Mouse (Mus musculus) heart, adult 2 months (tissue): ENCODE measurements around the gene Mapkapk5.

ENCODE experiments used
- CTCF ChIP-seq: fragments of 200-600 bp; IDR thresholded peaks from 2 replicates; pipeline ENCODE4 v1.8.1; 2022; ENCODE audit warnings: antibody characterized with exemption, mild to moderate bottlenecking, moderate library complexity
- EP300 ChIP-seq: fragments of 200-500 bp; IDR thresholded peaks from 2 replicates; pipeline ENCODE4 v1.6.1; 2011; ENCODE audit warnings: low read depth, low read length, control low read depth; ENCODE audit not compliant: insufficient read depth
- POLR2A ChIP-seq: fragments of 200-500 bp; IDR thresholded peaks from 2 replicates; pipeline ENCODE4 v1.6.1; 2011; ENCODE audit warnings: mild to moderate bottlenecking, low read depth, low read length, control low read depth; ENCODE audit not compliant: insufficient read depth

- TF ChIP-seq CTCF (no peak), POLR2A (no peak), EP300 (no peak)
Measured at GRCm38 (mm10) chr5:121549196-121549595, 3.5 kb upstream of the Mapkapk5 start.
